Comparison of ENCODE assay signal across 16 mouse cellular contexts in genomic region chr13:113227666-113228463, GRCm38 (mm10). TPM values are rescaled to one million over a fixed set of nuclear protein-coding genes. Genes with fewer than 3 reads are reported as not detected.
A peak's percentile ranks its signal among the peaks of the same experiment; 100 is the strongest.
DNase-seq lines count a peak whose midpoint lies in the region; ATAC-seq lines count a peak whose summit lies in the region.
"Had no signal": no experiment of that assay in that cellular context is flagged by ENCODE, and none has a peak within 500 bp of the region (broad histone marks: within the 10 kb centered on the region; RNA-seq: fewer than 3 reads in every experiment).

No protein-coding gene starts in this region.

- no peak for ATAC-seq in megakaryocyte, adult 5-6 weeks (ENCODE audit: poor library complexity, severe bottlenecking)
- ATAC-seq in activated CD4-positive, CD25-positive, alpha-beta regulatory T cell, adult 4 months: no peak

- peak; percentile 9 to 21 for DNase-seq in cerebellum, postnatal 14 days
- no peak for DNase-seq in cerebellum, adult 18-20 months
- peak; percentile 40 for DNase-seq in kidney, postnatal 10 days
- no peak for DNase-seq in kidney, adult 11 months
- peak; percentile 6 for DNase-seq in adipocyte (ENCODE audit: low spot score)
- DNase-seq in lung, postnatal 36 days: peak; percentile 82
- DNase-seq: B cell, adult 2 months had no signal

RNA-seq across cellular contexts. Expression of gene Gzmk, which starts 2.2 kb away (rescaled TPM):
- total RNA-seq in megakaryocyte, adult 5-6 weeks (2015): not detected in 2 replicates
- not detected in 2 replicates for total RNA-seq in megakaryocyte, adult 5-6 weeks (2017)
- 1 to 10 TPM; 1.2 TPM for polyA plus RNA-seq in activated CD4-positive, CD25-positive, alpha-beta regulatory T cell, adult 4 months (2017; shearing (Covaris generic))
- polyA plus RNA-seq: erythroblast, embryonic 14.5 days; heart, embryonic 15.5 days; intestine, embryonic 14.5 days; liver, embryonic 11.5 days; midbrain, embryonic 12.5 days; neural tube, embryonic 13.5 days; stomach, embryonic 15.5 days had no signal

RNA-seq across cellular contexts. Expression of gene Esm1, which starts 18.4 kb away (rescaled TPM):
- total RNA-seq in megakaryocyte, adult 5-6 weeks (2015): 0.07 and 0.71 TPM in 2 replicates
- total RNA-seq in megakaryocyte, adult 5-6 weeks (2017): 1.3 and 1.8 TPM in 2 replicates
- polyA plus RNA-seq in activated CD4-positive, CD25-positive, alpha-beta regulatory T cell, adult 4 months (2017; shearing (Covaris generic)): not detected

Comparison
In these comparisons a context has a peak if more than half of its experiments do, and no peak if none do; other contexts are left out.
1. DNase-seq: peak in cerebellum, postnatal 14 days (2 of 2), kidney, postnatal 10 days (single experiment), adipocyte (single experiment) and lung, postnatal 36 days (single experiment); none in cerebellum, adult 18-20 months (0 of 2) and kidney, adult 11 months (single experiment).